Mouse (Mus musculus): ENCODE data around the gene Tbc1d17. TPM values are rescaled to one million over a fixed set of nuclear protein-coding genes. Genes with fewer than 3 reads are reported as not detected.

The Tbc1d17 gene
- polyA plus RNA-seq, 1 experiment, result 44.5 TPM

- TF ChIP-seq FLI1 (IDR thresholded peaks at IDR 0.05; ENCODE audit: low read length) (no peak), GATA1 (IDR thresholded peaks at IDR 0.05; ENCODE audit: borderline replicate concordance, low read length) (no peak)
- Histone ChIP-seq H3K36me3 (replicated peaks; ENCODE audit: low read length) (peaks cover 86% of the 10 kb centered on the region), H3K9me3 (no peaks in the 10 kb centered on the region), H3K4me1 (peaks cover 93% of the 10 kb centered on the region), H3K27me3 (replicated peaks) (no peaks in the 10 kb centered on the region), H3K4me3 (replicated peaks) (no peak overlapping the region)
Measured at GRCm38 (mm10) chr7:44863210-44863609, 14.3 kb upstream of the Tbc1d17 start.

GRCm38 (mm10) chr7:44862434-44862833, 13.6 kb upstream of the Tbc1d17 start:
- Histone ChIP-seq H3K4me1 (peaks cover 93% of the 10 kb centered on the region), H3K27me3 (replicated peaks) (no peaks in the 10 kb centered on the region), H3K36me3 (replicated peaks; ENCODE audit: low read length) (peaks cover 83% of the 10 kb centered on the region), H3K4me3 (replicated peaks) (no peak overlapping the region), H3K9me3 (no peaks in the 10 kb centered on the region)
- TF ChIP-seq FLI1 (IDR thresholded peaks at IDR 0.05; ENCODE audit: low read length) (no peak), GATA1 (IDR thresholded peaks at IDR 0.05; ENCODE audit: borderline replicate concordance, low read length) (no peak)

GRCm38 (mm10) chr7:44861429-44861816, 12.5 kb upstream of the Tbc1d17 start:
- H3K9me3 ChIP-seq, result no peaks in the 10 kb centered on the region
- H3K36me3 ChIP-seq (replicated peaks; ENCODE audit: low read length), result peaks cover 75% of the 10 kb centered on the region
- peaks cover 89% of the 10 kb centered on the region for H3K4me1 ChIP-seq
- H3K4me3 ChIP-seq (replicated peaks), result peak overlapping the region; percentile 35
- TF ChIP-seq GATA1 (IDR thresholded peaks at IDR 0.05; ENCODE audit: borderline replicate concordance, low read length) (no peak), FLI1 (IDR thresholded peaks at IDR 0.05; ENCODE audit: low read length) (no peak)
- H3K27me3 ChIP-seq (replicated peaks), result no peaks in the 10 kb centered on the region

GRCm38 (mm10) chr7:44860576-44861428, 11.9 kb upstream of the Tbc1d17 start:
- Histone ChIP-seq H3K4me1 (peaks cover 89% of the 10 kb centered on the region), H3K36me3 (replicated peaks; ENCODE audit: low read length) (peaks cover 69% of the 10 kb centered on the region), H3K4me3 (replicated peaks) (peak overlapping the region; percentile 55), H3K27me3 (replicated peaks) (no peaks in the 10 kb centered on the region), H3K9me3 (no peaks in the 10 kb centered on the region)
- TF ChIP-seq FLI1 (IDR thresholded peaks at IDR 0.05; ENCODE audit: low read length) (no peak), GATA1 (IDR thresholded peaks at IDR 0.05; ENCODE audit: borderline replicate concordance, low read length) (no peak)

GRCm38 (mm10) chr7:44859896-44860295, 11.0 kb upstream of the Tbc1d17 start:
- Histone ChIP-seq H3K4me1 (peaks cover 89% of the 10 kb centered on the region), H3K9me3 (no peaks in the 10 kb centered on the region), H3K27me3 (replicated peaks) (no peaks in the 10 kb centered on the region), H3K4me3 (replicated peaks) (no peak overlapping the region), H3K36me3 (replicated peaks; ENCODE audit: low read length) (peaks cover 60% of the 10 kb centered on the region)
- TF ChIP-seq FLI1 (IDR thresholded peaks at IDR 0.05; ENCODE audit: low read length), result no peak
- TF ChIP-seq GATA1 (IDR thresholded peaks at IDR 0.05; ENCODE audit: borderline replicate concordance, low read length), result no peak

GRCm38 (mm10) chr7:44857905-44858304, 9.0 kb upstream of the Tbc1d17 start:
- H3K4me3 ChIP-seq (replicated peaks), result peak overlapping the region; percentile 97
- TF ChIP-seq GATA1 (IDR thresholded peaks at IDR 0.05; ENCODE audit: borderline replicate concordance, low read length), result no peak
- no peak for TF ChIP-seq FLI1 (IDR thresholded peaks at IDR 0.05; ENCODE audit: low read length)
- no peaks in the 10 kb centered on the region for H3K27me3 ChIP-seq (replicated peaks)
- no peaks in the 10 kb centered on the region for H3K9me3 ChIP-seq
- peaks cover 83% of the 10 kb centered on the region for H3K4me1 ChIP-seq
- peaks cover 51% of the 10 kb centered on the region for H3K36me3 ChIP-seq (replicated peaks; ENCODE audit: low read length)

GRCm38 (mm10) chr7:44857042-44857552, 8.2 kb upstream of the Tbc1d17 start, which contains the start of gene Pnkp:
Gene Pnkp (plus strand): TSS chr7:44857139.
- H3K4me1 ChIP-seq, result peaks cover 89% of the 10 kb centered on the region
- H3K36me3 ChIP-seq (replicated peaks; ENCODE audit: low read length), result peaks cover 51% of the 10 kb centered on the region
- TF ChIP-seq FLI1 (IDR thresholded peaks at IDR 0.05; ENCODE audit: low read length), result peak; percentile 82
- TF ChIP-seq GATA1 (IDR thresholded peaks at IDR 0.05; ENCODE audit: borderline replicate concordance, low read length), result no peak
- no peaks in the 10 kb centered on the region for H3K27me3 ChIP-seq (replicated peaks)
- H3K4me3 ChIP-seq (replicated peaks), result peak within 1 kb of the TSS; percentile 97
- no peaks in the 10 kb centered on the region for H3K9me3 ChIP-seq

GRCm38 (mm10) chr7:44856265-44856916, 7.5 kb upstream of the Tbc1d17 start:
- peaks cover 51% of the 10 kb centered on the region for H3K36me3 ChIP-seq (replicated peaks; ENCODE audit: low read length)
- no peaks in the 10 kb centered on the region for H3K9me3 ChIP-seq
- no peaks in the 10 kb centered on the region for H3K27me3 ChIP-seq (replicated peaks)
- H3K4me3 ChIP-seq (replicated peaks), result peak overlapping the region; percentile 97
- TF ChIP-seq FLI1 (IDR thresholded peaks at IDR 0.05; ENCODE audit: low read length) (no peak), GATA1 (IDR thresholded peaks at IDR 0.05; ENCODE audit: borderline replicate concordance, low read length) (no peak)
- peaks cover 89% of the 10 kb centered on the region for H3K4me1 ChIP-seq

- no peaks in the 10 kb centered on the region for H3K27me3 ChIP-seq (replicated peaks)
- H3K4me1 ChIP-seq, result peaks cover 86% of the 10 kb centered on the region
- peak overlapping the region; percentile 98 for H3K4me3 ChIP-seq (replicated peaks)
- TF ChIP-seq FLI1 (IDR thresholded peaks at IDR 0.05; ENCODE audit: low read length), result no peak
- no peak for TF ChIP-seq GATA1 (IDR thresholded peaks at IDR 0.05; ENCODE audit: borderline replicate concordance, low read length)
- H3K36me3 ChIP-seq (replicated peaks; ENCODE audit: low read length), result peaks cover 41% of the 10 kb centered on the region
- no peaks in the 10 kb centered on the region for H3K9me3 ChIP-seq
Measured at GRCm38 (mm10) chr7:44855036-44855435, 6.2 kb upstream of the Tbc1d17 start.

Measured in megakaryocyte, embryonic 14.5 days (primary cell).